Mouse (Mus musculus) embryonic facial prominence, embryonic 15.5 days (tissue): ENCODE measurements around the gene Gng7. TPM values are rescaled to one million over a fixed set of nuclear protein-coding genes. Genes with fewer than 3 reads are reported as not detected.

Experiments used
- ATAC-seq: fragments of 200-750 bp; cut with Nextera tagmentation; 2 replicates; pipeline ENCODE4 v1.8.0; 2017; ENCODE audit warnings: low read depth, moderate TSS enrichment; ENCODE audit not compliant: insufficient number of reproducible peaks, low FRiP score, low TSS enrichment
- H3K27ac ChIP-seq: fragments of 300-500 bp; sonication (generic); replicated peaks from 2 replicates; pipeline ENCODE4 v1.5.1; 2015; ENCODE audit warnings: mild to moderate bottlenecking, inconsistent platforms
- H3K27me3 ChIP-seq: fragments of 300-500 bp; sonication (generic); 2 replicates; pipeline ENCODE4 v1.6.1; 2015; ENCODE audit warnings: inconsistent platforms
- H3K36me3 ChIP-seq: fragments of 300-500 bp; sonication (generic); 2 replicates; pipeline ENCODE4 v1.6.1; 2015; ENCODE audit warnings: mild to moderate bottlenecking, inconsistent platforms
- H3K4me1 ChIP-seq: fragments of 300-500 bp; sonication (generic); 2 replicates; pipeline ENCODE4 v1.6.1; 2015; ENCODE audit warnings: inconsistent platforms
- H3K4me2 ChIP-seq: fragments of 300-500 bp; sonication (generic); replicated peaks from 2 replicates; pipeline ENCODE4 v1.6.1; 2015; ENCODE audit warnings: mild to moderate bottlenecking, inconsistent platforms
- H3K4me3 ChIP-seq: fragments of 300-500 bp; sonication (generic); replicated peaks from 2 replicates; pipeline ENCODE4 v1.5.1; 2015; ENCODE audit warnings: mild to moderate bottlenecking, inconsistent platforms
- H3K9ac ChIP-seq: fragments of 300-500 bp; sonication (generic); 2 replicates; pipeline ENCODE4 v1.6.1; 2015; ENCODE audit warnings: inconsistent platforms
- H3K9me3 ChIP-seq: fragments of 300-500 bp; sonication (generic); replicated peaks from 2 replicates; pipeline ENCODE4 v1.6.1; 2016; ENCODE audit warnings: inconsistent platforms
- WGBS: fragments of 180-500 bp; shearing (Covaris S2); methylation state at CpG from one replicate; pipeline ENCODE4 v1.1.7; 2015; 5-methylcytosine and 5-hydroxymethylcytosine counted together
- polyA plus RNA-seq: library from polyadenylated mRNA; unstranded; fragments of >200 nt; fragmentation: Nextera tagmentation; extraction: Ambion mirVana; gene quantifications from 2 replicates; pipeline ENCODE4 v1.2.1, GENCODE M21; 2015

Gng7 gene
- polyA plus RNA-seq, 1 experiment from 2014 or later = 12.3 TPM

GRCm38 (mm10) chr10:80940320-80940987 is 74.3 kb downstream of the Gng7 start:
- H3K4me1 ChIP-seq = peaks cover 60% of the 10 kb centered on the region
- peak overlapping the region; percentile 35 for H3K4me3 ChIP-seq
- no peaks in the 10 kb centered on the region for H3K9me3 ChIP-seq
- H3K36me3 ChIP-seq = no peaks in the 10 kb centered on the region
- H3K27ac ChIP-seq = peak overlapping the region; percentile 88
- no peak overlapping the region for H3K9ac ChIP-seq
- peak; percentile 36; the same call in 1 of the 2 replicates for ATAC-seq
- 26% methylated on average over 8 of the region's 8 CpGs for WGBS
- no peaks in the 10 kb centered on the region for H3K27me3 ChIP-seq
- H3K4me2 ChIP-seq = peak overlapping the region; percentile 80

- H3K4me1 ChIP-seq = peaks cover 66% of the 10 kb centered on the region
- H3K9ac ChIP-seq = no peak overlapping the region
- H3K9me3 ChIP-seq = no peaks in the 10 kb centered on the region
- WGBS = 2% methylated on average over 28 of the region's 28 CpGs
- ATAC-seq = peak; percentile 21; the same call in 1 of the 2 replicates
- H3K4me3 ChIP-seq = peak overlapping the region; percentile 35
- no peaks in the 10 kb centered on the region for H3K36me3 ChIP-seq
- peak overlapping the region; percentile 88 for H3K27ac ChIP-seq
- H3K4me2 ChIP-seq = peak overlapping the region; percentile 80
- no peaks in the 10 kb centered on the region for H3K27me3 ChIP-seq
Measured at GRCm38 (mm10) chr10:80939671-80940070, 75.1 kb downstream of the Gng7 start.

- peaks cover 72% of the 10 kb centered on the region for H3K4me1 ChIP-seq
- H3K27me3 ChIP-seq = peaks cover 5% of the 10 kb centered on the region
- WGBS = 7% methylated on average over 15 of the region's 15 CpGs
- peak overlapping the region; percentile 88 for H3K27ac ChIP-seq
- no peaks in the 10 kb centered on the region for H3K36me3 ChIP-seq
- H3K4me3 ChIP-seq = peak overlapping the region; percentile 35
- H3K9ac ChIP-seq = no peak overlapping the region
- peak overlapping the region; percentile 80 for H3K4me2 ChIP-seq
- ATAC-seq = peak; percentile 55
- no peaks in the 10 kb centered on the region for H3K9me3 ChIP-seq
Measured at GRCm38 (mm10) chr10:80938831-80939550, 75.8 kb downstream of the Gng7 start.

GRCm38 (mm10) chr10:80937646-80938045 is 77.1 kb downstream of the Gng7 start:
- peak overlapping the region; percentile 88 for H3K27ac ChIP-seq
- no peak for ATAC-seq
- H3K9me3 ChIP-seq = no peaks in the 10 kb centered on the region
- no peaks in the 10 kb centered on the region for H3K36me3 ChIP-seq
- H3K9ac ChIP-seq = no peak overlapping the region
- no peak overlapping the region for H3K4me3 ChIP-seq
- WGBS = 20% methylated on average over 8 of the region's 8 CpGs
- H3K27me3 ChIP-seq = peaks cover 14% of the 10 kb centered on the region
- H3K4me1 ChIP-seq = peaks cover 86% of the 10 kb centered on the region
- 0 out of 2 replicates have a peak overlapping the region, but pooled peaks have one; percentile 19 for H3K4me2 ChIP-seq

GRCm38 (mm10) chr10:80936810-80937164 is 78.0 kb downstream of the Gng7 start:
- H3K27me3 ChIP-seq = peaks cover 15% of the 10 kb centered on the region
- H3K4me3 ChIP-seq = peak overlapping the region; percentile 35
- H3K4me1 ChIP-seq = peaks cover 95% of the 10 kb centered on the region
- ATAC-seq = no peak
- no peak overlapping the region for H3K9ac ChIP-seq
- H3K9me3 ChIP-seq = no peaks in the 10 kb centered on the region
- 14% methylated on average over 6 of the region's 6 CpGs for WGBS
- peak overlapping the region; percentile 68 for H3K4me2 ChIP-seq
- H3K27ac ChIP-seq = peak overlapping the region; percentile 88
- no peaks in the 10 kb centered on the region for H3K36me3 ChIP-seq

GRCm38 (mm10) chr10:80936135-80936809 is 78.5 kb downstream of the Gng7 start:
- Histone ChIP-seq H3K36me3 (no peaks in the 10 kb centered on the region), H3K4me1 (peaks cover 98% of the 10 kb centered on the region), H3K4me2 (peak overlapping the region; percentile 68), H3K27ac (peak overlapping the region; percentile 88), H3K9me3 (no peaks in the 10 kb centered on the region), H3K4me3 (peak overlapping the region; percentile 35), H3K27me3 (peaks cover 15% of the 10 kb centered on the region), H3K9ac (peak overlapping the region; percentile 33; the same call in 1 of the 2 replicates)
- WGBS = 1% methylated on average over 37 of the region's 37 CpGs
- ATAC-seq = peak; percentile 13; the same call in 1 of the 2 replicates

GRCm38 (mm10) chr10:80935698-80936097 is 79.0 kb downstream of the Gng7 start:
- WGBS = 4% methylated on average over 17 of the region's 17 CpGs
- H3K4me2 ChIP-seq = peak overlapping the region; percentile 68
- no peaks in the 10 kb centered on the region for H3K9me3 ChIP-seq
- peak overlapping the region; percentile 88 for H3K27ac ChIP-seq
- ATAC-seq = no peak
- peak overlapping the region; percentile 35 for H3K4me3 ChIP-seq
- peak overlapping the region; percentile 33; the same call in 1 of the 2 replicates for H3K9ac ChIP-seq
- H3K4me1 ChIP-seq = peaks cover 98% of the 10 kb centered on the region
- H3K27me3 ChIP-seq = peaks cover 15% of the 10 kb centered on the region
- no peaks in the 10 kb centered on the region for H3K36me3 ChIP-seq

GRCm38 (mm10) chr10:80935241-80935640 is 79.5 kb downstream of the Gng7 start:
- Histone ChIP-seq H3K36me3 (no peaks in the 10 kb centered on the region), H3K9ac (no peak overlapping the region), H3K4me3 (no peak overlapping the region), H3K27ac (peak overlapping the region; percentile 88), H3K4me2 (peak overlapping the region; percentile 68), H3K27me3 (peaks cover 15% of the 10 kb centered on the region), H3K4me1 (peaks cover 98% of the 10 kb centered on the region), H3K9me3 (no peaks in the 10 kb centered on the region)
- ATAC-seq = no peak
- 13% methylated on average over 3 of the region's 3 CpGs for WGBS

- H3K4me1 ChIP-seq = peaks cover 92% of the 10 kb centered on the region
- 48% methylated on average over 14 of the region's 14 CpGs for WGBS
- ATAC-seq = no peak
- H3K4me2 ChIP-seq = peak overlapping the region; percentile 93; the same call in 1 of the 2 replicates
- H3K36me3 ChIP-seq = no peaks in the 10 kb centered on the region
- peaks cover 15% of the 10 kb centered on the region for H3K27me3 ChIP-seq
- 0 out of 2 replicates have a peak overlapping the region, but pooled peaks have one; percentile 52 for H3K4me3 ChIP-seq
- H3K9me3 ChIP-seq = no peaks in the 10 kb centered on the region
- H3K9ac ChIP-seq = no peak overlapping the region
- H3K27ac ChIP-seq = peak overlapping the region; percentile 88
Measured at GRCm38 (mm10) chr10:80934136-80934985, 80.4 kb downstream of the Gng7 start.

GRCm38 (mm10) chr10:80933421-80933979 is 81.2 kb downstream of the Gng7 start:
- Histone ChIP-seq H3K4me1 (peaks cover 90% of the 10 kb centered on the region), H3K4me3 (peak overlapping the region; percentile 52), H3K27me3 (peaks cover 15% of the 10 kb centered on the region), H3K4me2 (peak overlapping the region; percentile 93), H3K27ac (peak overlapping the region; percentile 88), H3K36me3 (no peaks in the 10 kb centered on the region), H3K9me3 (no peaks in the 10 kb centered on the region), H3K9ac (no peak overlapping the region)
- WGBS = 2% methylated on average over 21 of the region's 21 CpGs
- ATAC-seq = no peak
